20 mouse cellular contexts compared by ENCODE assay signal in genomic region chr2:149987610-149988009, GRCm38 (mm10).
DNase-seq lines count a peak whose midpoint lies in the region; ATAC-seq lines count a peak whose summit lies in the region.
"Had no signal": no experiment of that assay in that cellular context is flagged by ENCODE, and none has a peak within 500 bp of the region (broad histone marks: within the 10 kb centered on the region; RNA-seq: fewer than 3 reads in every experiment).

No protein-coding gene starts in this region.

- DNase-seq in frontal cortex, postnatal 10 days (ENCODE audit: low spot score in 2 of 2), result no peak
- peak; percentile 23 to 29 for DNase-seq in left cerebral cortex, postnatal 14 days (ENCODE audit: low spot score in 2 of 2)
- DNase-seq in left cerebral cortex, postnatal 10 days (ENCODE audit: extremely low spot score in 1 of 2, low spot score in 2 of 2), result no peak
- DNase-seq in kidney, postnatal 25 days, result no peak
- DNase-seq: adrenal gland, adult 8-10 months; adrenal gland, postnatal 14 days; adrenal gland, postnatal 36 days; B cell, adult 2 months; cerebellum, adult 11-12 months; cerebellum, adult 2 months; cerebellum, adult 9-10 months; cerebellum, postnatal 10 days; cerebellum, postnatal 25 days; forebrain, postnatal 0 days had no signal

- ATAC-seq in frontal cortex, adult (ENCODE audit: low TSS enrichment), result peak; percentile 92
- ATAC-seq: activated CD4-positive, CD25-positive, alpha-beta regulatory T cell, adult 4 months; CD4-positive, CD25-positive, alpha-beta regulatory T cell, adult 4 months; forebrain, embryonic 13.5 days; forebrain, embryonic 15.5 days; forebrain, postnatal 0 days; Patski had no signal

- intact Hi-C loops in left cerebral cortex, postnatal 14 days (cut with DNase I), result no loop called here
- intact Hi-C loops in left cerebral cortex, postnatal 10 days (cut with DNase I), result no loop called here

Comparison
In these comparisons a context has a peak if more than half of its experiments do, and no peak if none do; other contexts are left out.
1. DNase-seq: peak in left cerebral cortex, postnatal 14 days (2 of 2); none in frontal cortex, postnatal 10 days (0 of 2), left cerebral cortex, postnatal 10 days (0 of 2) and kidney, postnatal 25 days (0 of 2).